Mouse (Mus musculus) hematopoietic stem cell, adult 5-6 weeks (primary cell): ENCODE results near the gene Os9. TPM values are rescaled to one million over a fixed set of nuclear protein-coding genes. Genes with fewer than 3 reads are reported as not detected.

ENCODE experiments used
- ATAC-seq, 2 experiments: fragments of 125-278 bp in 1 of 2; replicated peaks in 1 of 2; 2 replicates each; pipeline ENCODE4 v1.8.0; 2016 to 2017; ENCODE audit warnings: inconsistent platforms in 2 of 2, mild to moderate bottlenecking in 2 of 2, moderate number of reproducible peaks in 2 of 2, low read depth in 1 of 2, moderate TSS enrichment in 1 of 2; ENCODE audit not compliant: low FRiP score in 2 of 2, poor library complexity in 2 of 2, severe bottlenecking in 2 of 2, insufficient read depth in 1 of 2, low TSS enrichment in 1 of 2
- total RNA-seq: library from RNA; stranded (forward); fragments of 172-1452, 232-1000 nt; gene quantifications from 2 replicates; pipeline ENCODE4 v1.2.3, GENCODE M21; 2017

The Os9 gene
- total RNA-seq, 1 experiment from 2014 or later, result 201 TPM

- ATAC-seq, result no peak
Measured at GRCm38 (mm10) chr10:127099191-127099590, 21.7 kb downstream of the Os9 start.

- ATAC-seq, result no peak
Measured at GRCm38 (mm10) chr10:127098514-127098913, 22.4 kb downstream of the Os9 start.

GRCm38 (mm10) chr10:127094382-127094802 is 26.5 kb downstream of the Os9 start:
- no peak for ATAC-seq

- no peak for ATAC-seq
Measured at GRCm38 (mm10) chr10:127092742-127093141, 28.2 kb downstream of the Os9 start.

GRCm38 (mm10) chr10:127091507-127092396 is 29.2 kb downstream of the Os9 start:
- ATAC-seq, result no peak

- no peak for ATAC-seq
Measured at GRCm38 (mm10) chr10:127090560-127091411, 30.1 kb downstream of the Os9 start.

GRCm38 (mm10) chr10:127085633-127086032 is 35.3 kb downstream of the Os9 start:
- no peak for ATAC-seq

- ATAC-seq, result no peak
Measured at GRCm38 (mm10) chr10:127085052-127085451, 35.9 kb downstream of the Os9 start.

GRCm38 (mm10) chr10:127083915-127084306 is 37.0 kb downstream of the Os9 start:
- no peak for ATAC-seq

- no peak for ATAC-seq
Measured at GRCm38 (mm10) chr10:127083292-127083914, 37.5 kb downstream of the Os9 start.

- no peak for ATAC-seq
Measured at GRCm38 (mm10) chr10:127081996-127082620, 38.8 kb downstream of the Os9 start.

GRCm38 (mm10) chr10:127080901-127081780 is 39.8 kb downstream of the Os9 start:
- ATAC-seq, result no peak

GRCm38 (mm10) chr10:127079665-127080391 is 41.1 kb downstream of the Os9 start:
- ATAC-seq, result no peak

- no peak for ATAC-seq
Measured at GRCm38 (mm10) chr10:127078677-127079575, 42.0 kb downstream of the Os9 start.

GRCm38 (mm10) chr10:127078001-127078676 is 42.8 kb downstream of the Os9 start:
- no peak for ATAC-seq
